Mouse (Mus musculus) heart, adult 2 months (tissue): ENCODE measurements around the gene Gm49358.

Experiments used
- CTCF ChIP-seq: fragments of 200-600 bp; IDR thresholded peaks from 2 replicates; pipeline ENCODE4 v1.8.1; 2022; ENCODE audit warnings: antibody characterized with exemption, mild to moderate bottlenecking, moderate library complexity
- EP300 ChIP-seq: fragments of 200-500 bp; IDR thresholded peaks from 2 replicates; pipeline ENCODE4 v1.6.1; 2011; ENCODE audit warnings: low read depth, low read length, control low read depth; ENCODE audit not compliant: insufficient read depth
- POLR2A ChIP-seq: fragments of 200-500 bp; IDR thresholded peaks from 2 replicates; pipeline ENCODE4 v1.6.1; 2011; ENCODE audit warnings: mild to moderate bottlenecking, low read depth, low read length, control low read depth; ENCODE audit not compliant: insufficient read depth

- no peak for TF ChIP-seq POLR2A
- 0 out of 2 replicates have a peak, but pooled peaks have one; percentile 35 for TF ChIP-seq EP300
- TF ChIP-seq CTCF = no peak
Measured at GRCm38 (mm10) chr10:86793509-86793951, 29.8 kb downstream of the Gm49358 start.
